Mouse (Mus musculus): Measurements from ENCODE around the gene Hoxa6. TPM values are rescaled to one million over a fixed set of nuclear protein-coding genes. Genes with fewer than 3 reads are reported as not detected.

The Hoxa6 gene
- polyA plus RNA-seq, 1 experiment: not detected

- Histone ChIP-seq H3K4me1 (ENCODE audit: control insufficient read depth, insufficient read depth, low read length) (peaks cover 5% of the 10 kb centered on the region; the same call in 1 of the 2 replicates), H3K27ac (ENCODE audit: insufficient read depth, low read depth, low read length) (no peak overlapping the region), H3K4me3 (ENCODE audit: insufficient read depth, low read length) (no peak overlapping the region)
- TF ChIP-seq CTCF (IDR thresholded peaks at IDR 0.05; ENCODE audit: low read depth, low read length) (no peak), POLR2A (IDR thresholded peaks at IDR 0.05; ENCODE audit: borderline replicate concordance, low read depth, low read length) (no peak)
These were observed 42.0 kb downstream of the Hoxa6 start for GRCm38 (mm10) chr6:52166431-52167077.

GRCm38 (mm10) chr6:52165441-52166370 lies 42.8 kb downstream of the Hoxa6 start:
- Histone ChIP-seq H3K4me3 (ENCODE audit: insufficient read depth, low read length) (no peak overlapping the region), H3K4me1 (ENCODE audit: control insufficient read depth, insufficient read depth, low read length) (peaks cover 11% of the 10 kb centered on the region), H3K27ac (ENCODE audit: insufficient read depth, low read depth, low read length) (no peak overlapping the region)
- TF ChIP-seq POLR2A (IDR thresholded peaks at IDR 0.05; ENCODE audit: borderline replicate concordance, low read depth, low read length) (no peak), CTCF (IDR thresholded peaks at IDR 0.05; ENCODE audit: low read depth, low read length) (no peak)

- Histone ChIP-seq H3K27ac (ENCODE audit: insufficient read depth, low read depth, low read length) (no peak within 1 kb of the TSS), H3K4me3 (ENCODE audit: insufficient read depth, low read length) (peak within 1 kb of the TSS; percentile 50), H3K4me1 (ENCODE audit: control insufficient read depth, insufficient read depth, low read length) (peaks cover 15% of the 10 kb centered on the region)
- TF ChIP-seq CTCF (IDR thresholded peaks at IDR 0.05; ENCODE audit: low read depth, low read length) (no peak), POLR2A (IDR thresholded peaks at IDR 0.05; ENCODE audit: borderline replicate concordance, low read depth, low read length) (no peak)
These were observed 43.7 kb downstream of the Hoxa6 start, which contains the start of gene Hoxa2 for GRCm38 (mm10) chr6:52164626-52165440. Hoxa2 (minus strand) TSS chr6:52164831.

- Histone ChIP-seq H3K27ac (ENCODE audit: insufficient read depth, low read depth, low read length) (no peak overlapping the region), H3K4me1 (ENCODE audit: control insufficient read depth, insufficient read depth, low read length) (peaks cover 20% of the 10 kb centered on the region), H3K4me3 (ENCODE audit: insufficient read depth, low read length) (peak overlapping the region; percentile 50)
- no peak for TF ChIP-seq CTCF (IDR thresholded peaks at IDR 0.05; ENCODE audit: low read depth, low read length)
- TF ChIP-seq POLR2A (IDR thresholded peaks at IDR 0.05; ENCODE audit: borderline replicate concordance, low read depth, low read length): no peak
These were observed 44.4 kb downstream of the Hoxa6 start for GRCm38 (mm10) chr6:52164051-52164625.

- Histone ChIP-seq H3K27ac (ENCODE audit: insufficient read depth, low read depth, low read length) (no peak overlapping the region), H3K4me3 (ENCODE audit: insufficient read depth, low read length) (no peak overlapping the region)
These were observed 45.0 kb downstream of the Hoxa6 start for GRCm38 (mm10) chr6:52163366-52164031.

GRCm38 (mm10) chr6:52162611-52163365 lies 45.7 kb downstream of the Hoxa6 start:
- no peak overlapping the region for H3K4me3 ChIP-seq (ENCODE audit: insufficient read depth, low read length)
- TF ChIP-seq POLR2A (IDR thresholded peaks at IDR 0.05; ENCODE audit: borderline replicate concordance, low read depth, low read length) (no peak), CTCF (IDR thresholded peaks at IDR 0.05; ENCODE audit: low read depth, low read length) (no peak)
- peaks cover 20% of the 10 kb centered on the region for H3K4me1 ChIP-seq (ENCODE audit: control insufficient read depth, insufficient read depth, low read length)
- no peak overlapping the region for H3K27ac ChIP-seq (ENCODE audit: insufficient read depth, low read depth, low read length)

More at GRCm38 (mm10) chr6:52163366-52164031, 45.0 kb downstream of the Hoxa6 start:
- peaks cover 20% of the 10 kb centered on the region for H3K4me1 ChIP-seq (ENCODE audit: control insufficient read depth, insufficient read depth, low read length)
- TF ChIP-seq POLR2A (IDR thresholded peaks at IDR 0.05; ENCODE audit: borderline replicate concordance, low read depth, low read length) (no peak), CTCF (IDR thresholded peaks at IDR 0.05; ENCODE audit: low read depth, low read length) (no peak)

GRCm38 (mm10) chr6:52162093-52162380 lies 46.5 kb downstream of the Hoxa6 start:
- TF ChIP-seq POLR2A (IDR thresholded peaks at IDR 0.05; ENCODE audit: borderline replicate concordance, low read depth, low read length) (no peak), CTCF (IDR thresholded peaks at IDR 0.05; ENCODE audit: low read depth, low read length) (no peak)
- H3K27ac ChIP-seq (ENCODE audit: insufficient read depth, low read depth, low read length): no peak overlapping the region
- H3K4me1 ChIP-seq (ENCODE audit: control insufficient read depth, insufficient read depth, low read length): peaks cover 25% of the 10 kb centered on the region
- H3K4me3 ChIP-seq (ENCODE audit: insufficient read depth, low read length): no peak overlapping the region

GRCm38 (mm10) chr6:52161336-52162092 lies 47.0 kb downstream of the Hoxa6 start:
- TF ChIP-seq POLR2A (IDR thresholded peaks at IDR 0.05; ENCODE audit: borderline replicate concordance, low read depth, low read length): no peak
- TF ChIP-seq CTCF (IDR thresholded peaks at IDR 0.05; ENCODE audit: low read depth, low read length): no peak
- Histone ChIP-seq H3K27ac (ENCODE audit: insufficient read depth, low read depth, low read length) (no peak overlapping the region), H3K4me1 (ENCODE audit: control insufficient read depth, insufficient read depth, low read length) (peaks cover 25% of the 10 kb centered on the region), H3K4me3 (ENCODE audit: insufficient read depth, low read length) (no peak overlapping the region)

All from bone marrow macrophage, adult 2 months (primary cell).